Mouse (Mus musculus) embryo, embryonic 11 days (tissue): ENCODE results near the gene Stim2.
A peak's percentile ranks its signal among the peaks of the same experiment; 100 is the strongest.

ENCODE experiments used
- DNase-seq: peaks from one replicate; pipeline ENCODE4 v3.0.0-alpha.2; 2015

The Stim2 gene

DNA sequence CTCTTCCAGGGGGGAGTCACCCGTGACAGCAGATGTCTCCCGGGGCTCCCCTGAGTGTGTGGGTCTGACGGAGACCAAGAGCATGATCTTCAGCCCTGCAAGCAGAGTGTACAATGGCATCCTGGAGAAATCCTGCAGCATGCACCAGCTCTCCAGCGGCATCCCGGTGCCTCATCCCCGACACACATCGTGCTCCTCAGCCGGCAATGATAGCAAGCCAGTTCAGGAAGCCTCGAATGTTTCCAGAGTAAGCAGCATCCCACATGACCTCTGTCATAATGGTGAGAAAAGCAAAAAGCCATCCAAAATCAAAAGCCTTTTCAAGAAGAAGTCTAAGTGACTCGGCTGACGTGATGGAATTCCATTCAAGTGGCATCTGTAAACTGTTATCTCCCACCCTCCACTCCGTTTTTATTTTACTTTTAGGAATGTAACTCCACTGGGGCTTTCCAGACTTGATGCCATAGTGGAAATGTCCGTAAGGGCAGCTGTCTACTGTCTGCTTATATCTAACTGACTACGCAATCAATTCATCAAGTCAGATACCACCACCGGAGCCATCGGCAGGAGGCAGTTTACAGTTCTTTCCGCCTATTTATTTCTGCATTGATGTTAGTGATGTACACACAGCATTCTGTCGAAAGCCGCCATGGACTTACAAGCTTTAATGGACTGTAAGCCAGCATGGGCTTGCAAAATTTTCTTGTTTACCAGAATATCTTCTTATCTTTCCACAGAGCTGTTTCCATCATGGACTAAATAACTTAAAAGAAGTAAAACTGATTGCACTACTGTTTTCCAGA is 120.3 kb downstream of the Stim2 start:
- DNase-seq: no peak

DNA sequence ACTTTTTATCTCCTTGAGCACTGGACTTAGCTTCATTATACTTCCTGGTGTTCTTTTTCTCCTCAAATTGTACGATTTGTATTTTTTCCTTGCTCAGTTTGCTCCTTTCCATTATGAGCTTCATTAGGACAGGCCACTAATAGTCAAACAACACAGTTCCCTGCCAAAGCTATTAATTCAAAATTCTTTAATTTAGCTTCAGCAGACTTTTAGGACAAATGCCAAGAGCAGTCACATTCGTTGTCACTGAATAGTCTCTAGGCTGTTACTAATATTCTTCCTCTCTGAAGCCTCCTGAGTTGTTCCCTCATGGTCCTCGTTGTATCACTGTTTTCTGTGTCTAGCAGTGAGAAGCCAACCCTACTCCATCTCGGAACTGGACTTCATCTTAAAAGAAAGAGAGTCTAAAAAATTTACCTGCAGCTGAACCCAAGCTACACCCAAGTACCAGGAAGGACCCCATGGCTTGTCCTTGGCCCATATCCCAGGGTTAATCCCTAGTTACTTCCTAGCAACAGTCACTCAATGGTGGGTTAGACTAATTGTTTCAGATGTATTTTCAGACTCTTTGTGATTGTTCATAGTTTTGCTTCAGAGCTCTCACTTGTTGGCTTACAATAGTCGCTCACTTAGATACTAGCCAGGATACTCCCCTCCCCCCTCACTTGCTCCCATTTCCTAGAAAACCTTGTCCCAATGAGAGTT is 149.9 kb downstream of the Stim2 start:
- no peak for DNase-seq

DNA sequence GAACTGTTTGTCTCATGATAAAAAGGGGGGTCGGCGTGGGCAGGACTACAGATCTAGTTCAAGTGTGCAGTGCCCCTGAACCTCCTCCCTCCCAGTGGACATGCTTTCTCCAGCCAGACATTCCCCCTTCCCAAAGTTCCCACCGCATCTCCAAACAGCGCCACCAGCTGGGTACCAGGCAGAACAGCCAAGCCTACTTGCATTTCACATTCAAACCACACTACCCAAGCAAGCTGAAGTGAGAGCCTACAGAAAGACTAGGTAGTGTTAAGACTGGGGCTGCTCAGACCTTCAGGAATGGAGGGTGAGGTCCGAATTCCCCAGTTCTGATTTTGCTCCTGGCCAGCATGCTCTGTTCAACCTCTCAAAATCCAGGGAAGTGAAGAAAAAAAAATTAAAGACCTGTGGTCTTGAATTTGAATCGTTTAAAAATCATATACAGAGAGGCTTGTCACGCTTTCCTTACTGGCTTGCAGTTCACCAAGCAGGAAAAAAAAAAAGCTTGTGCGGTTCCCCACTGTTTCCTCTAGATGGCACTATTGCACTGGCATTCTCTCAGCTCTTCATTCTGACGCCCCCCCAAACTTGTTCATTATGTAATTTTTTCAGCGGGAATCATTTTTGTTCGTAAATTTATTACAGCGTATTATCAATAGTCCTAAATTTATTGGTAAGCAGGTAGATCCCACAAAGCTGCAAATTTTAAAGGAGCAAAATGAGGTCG is 156.4 kb downstream of the Stim2 start:
- peak; percentile 71 for DNase-seq

DNA sequence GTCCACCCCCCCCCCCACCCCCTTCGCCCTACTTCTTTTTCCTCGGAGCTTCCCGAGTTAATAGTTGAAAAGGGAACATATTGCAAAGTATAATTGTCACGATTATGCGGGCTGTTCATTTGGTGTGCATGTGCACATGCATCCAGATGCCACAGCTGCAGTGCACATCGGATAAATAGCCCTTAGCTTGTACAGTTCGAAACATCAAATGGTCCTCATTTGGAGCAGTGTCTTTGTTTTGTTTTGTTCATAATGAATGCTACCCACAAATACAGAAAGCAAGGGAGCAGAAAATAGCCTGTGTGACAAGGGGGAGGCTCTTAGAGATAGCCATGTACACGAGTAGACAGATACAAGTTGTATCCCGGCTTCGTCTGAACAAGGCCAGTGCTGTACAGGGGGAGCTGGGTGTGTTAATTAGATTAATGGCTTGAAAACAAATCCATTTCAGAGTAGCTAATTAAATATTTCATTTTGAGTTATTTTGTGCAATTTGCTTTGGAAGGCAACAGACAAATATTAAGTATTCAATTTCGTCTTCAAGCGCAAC is 157.0 kb downstream of the Stim2 start:
- DNase-seq: no peak

DNA sequence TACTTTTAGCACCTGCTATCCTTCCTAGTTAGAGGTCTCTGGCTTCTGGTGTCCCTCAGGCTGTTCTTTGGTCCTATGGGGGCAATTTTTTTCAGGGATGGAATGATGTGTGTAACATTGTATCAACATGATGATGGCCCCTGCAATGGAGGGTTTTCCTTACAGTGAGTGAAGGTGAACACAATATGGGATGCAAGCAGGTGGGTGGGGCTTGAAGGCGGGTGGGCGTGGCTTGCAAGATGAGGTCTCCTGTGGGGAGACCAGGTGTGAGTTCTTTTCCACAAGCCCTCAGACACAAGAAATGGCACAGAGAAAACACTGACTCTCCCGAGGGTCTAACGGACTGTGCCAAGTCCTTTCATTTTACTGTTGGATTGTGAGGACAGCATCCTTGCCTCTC is 157.6 kb downstream of the Stim2 start:
- DNase-seq: no peak

DNA sequence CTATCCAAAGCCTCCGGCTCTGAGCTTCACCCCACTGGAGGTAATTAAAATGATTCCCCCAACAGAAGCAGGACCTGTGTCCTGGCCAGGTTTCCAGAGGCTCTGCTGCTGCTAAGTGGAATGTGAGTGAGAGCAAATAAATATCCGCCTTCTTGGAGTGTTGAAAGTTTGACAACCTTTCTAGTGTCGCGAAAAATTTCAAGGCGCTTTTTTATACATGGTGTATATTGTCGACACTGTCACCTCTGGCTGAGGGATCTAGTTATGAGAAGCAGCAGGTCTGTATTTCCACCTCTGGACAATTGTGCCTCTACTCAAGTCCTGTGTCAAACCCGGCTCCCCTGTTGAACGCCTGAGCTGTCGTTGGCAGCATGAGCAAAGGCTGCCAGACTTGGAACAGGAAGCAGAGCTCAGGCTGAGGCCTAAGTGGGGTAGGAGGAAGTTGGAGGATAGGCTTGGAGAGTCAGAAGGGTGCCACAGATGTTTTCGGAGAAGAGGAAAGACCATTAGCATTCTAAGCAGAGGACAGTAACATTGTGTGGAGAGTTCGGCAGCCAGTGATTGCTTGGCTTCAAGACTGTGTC is 158.7 kb downstream of the Stim2 start:
- no peak for DNase-seq

DNA sequence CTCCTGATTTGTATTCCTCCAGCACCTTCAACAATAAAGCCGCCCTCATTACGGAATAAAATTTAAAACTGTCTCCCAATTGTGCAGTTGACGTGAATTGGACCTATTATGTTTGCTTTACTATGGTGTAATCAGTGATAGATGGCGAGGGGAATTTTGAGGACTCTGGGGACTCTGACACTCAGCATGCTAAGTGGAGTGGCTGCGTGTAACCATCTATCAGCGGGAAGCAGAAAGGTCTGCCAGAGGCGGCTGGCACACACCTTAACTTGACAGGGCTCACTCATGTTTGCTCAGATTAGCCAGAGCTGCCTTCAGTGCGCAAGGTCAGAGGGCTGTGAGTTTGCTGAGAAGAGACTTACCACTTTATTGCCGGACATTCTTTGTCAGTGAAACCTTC is 159.9 kb downstream of the Stim2 start:
- peak; percentile 37 for DNase-seq

DNA sequence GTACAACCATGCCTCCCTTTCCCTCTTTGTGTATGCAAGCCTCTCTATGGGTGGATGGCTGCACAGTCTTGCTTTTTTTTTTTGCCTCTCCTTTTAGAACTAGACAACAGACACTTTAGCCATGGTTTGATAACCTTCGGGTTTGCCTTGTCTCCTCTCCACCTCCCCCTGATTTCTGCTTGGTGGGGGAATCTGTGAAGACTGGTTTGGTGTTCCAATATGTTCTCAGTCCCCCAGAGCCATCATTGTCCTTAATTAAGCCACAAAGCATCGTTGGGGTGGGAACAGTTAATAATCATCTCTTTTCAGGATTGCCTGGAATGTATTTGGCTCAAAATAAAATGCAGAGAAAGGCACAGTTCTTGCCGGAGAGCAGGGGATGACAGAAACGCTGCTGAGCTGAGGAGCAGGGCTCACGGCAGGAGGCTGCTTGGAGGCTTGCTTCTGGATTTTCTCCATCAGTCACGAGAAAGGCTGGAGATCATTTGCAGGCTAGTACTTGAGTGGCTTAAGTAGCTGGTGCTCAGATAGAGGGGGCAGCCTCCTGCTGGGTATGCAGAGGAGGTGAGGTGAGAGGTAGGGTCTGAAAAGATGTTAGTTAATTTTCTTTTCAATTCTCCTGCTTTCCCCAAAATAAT is 161.0 kb downstream of the Stim2 start:
- peak; percentile 34 for DNase-seq

DNA sequence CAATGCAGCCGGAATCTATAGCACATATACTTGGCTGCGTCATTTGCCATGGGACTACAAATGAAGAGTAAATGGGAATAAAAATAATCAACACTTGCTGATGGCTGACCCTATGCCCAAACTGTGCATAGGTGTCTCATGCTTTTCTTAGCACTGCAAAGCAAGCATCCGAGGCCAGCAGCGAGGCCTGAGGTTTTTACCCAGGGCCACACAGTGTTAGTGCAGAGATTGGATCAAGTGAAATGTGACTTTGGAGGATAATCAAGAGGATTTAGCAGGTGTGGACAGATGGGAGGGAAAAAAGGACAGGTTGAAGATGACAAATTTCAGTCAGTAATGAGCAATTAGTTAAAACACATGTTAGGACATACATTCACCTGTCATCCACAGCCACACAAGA is 162.3 kb downstream of the Stim2 start:
- no peak for DNase-seq

DNA sequence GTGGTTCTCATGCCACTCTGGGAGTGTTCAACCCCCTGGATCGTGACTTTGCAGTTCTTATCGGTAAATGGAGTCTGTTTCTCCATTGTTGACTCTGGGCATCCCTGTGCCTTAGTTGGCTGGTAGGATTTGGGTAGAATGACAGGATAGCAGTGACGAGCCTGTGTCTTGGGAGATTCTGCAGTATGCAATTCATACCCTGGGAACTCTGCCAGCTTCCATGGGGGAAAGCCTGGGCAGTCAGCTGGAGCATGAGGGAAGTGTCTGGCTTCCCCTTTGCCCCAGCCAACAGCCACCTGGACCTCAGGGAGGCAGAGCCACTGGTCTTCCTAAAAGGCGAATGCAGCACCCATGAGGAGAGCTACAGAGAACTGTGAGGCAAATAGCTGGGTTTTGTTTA is 165.6 kb downstream of the Stim2 start:
- no peak for DNase-seq
